Mouse (Mus musculus) ES-Bruce4 (cell line): ENCODE measurements around the gene Mitf. TPM values are rescaled to one million over a fixed set of nuclear protein-coding genes. Genes with fewer than 3 reads are reported as not detected.

Source experiments
- H3K27ac ChIP-seq: 2 replicates; pipeline ENCODE4 v1.5.1; 2012; ENCODE audit warnings: low read length, inconsistent platforms; ENCODE audit not compliant: insufficient read depth
- H3K27me3 ChIP-seq: 2 replicates; pipeline ENCODE4 v1.6.1; 2012; ENCODE audit warnings: mild to moderate bottlenecking, low read length, inconsistent platforms; ENCODE audit not compliant: control insufficient read depth, poor library complexity, insufficient read depth, severe bottlenecking
- H3K36me3 ChIP-seq: 2 replicates; pipeline ENCODE4 v1.6.1; 2012; ENCODE audit warnings: inconsistent platforms, mild to moderate bottlenecking, low read length, moderate library complexity; ENCODE audit not compliant: control insufficient read depth, poor library complexity, insufficient read depth, severe bottlenecking
- H3K4me1 ChIP-seq: one replicate; pipeline ENCODE4 v1.8.1; 2011; ENCODE audit warnings: low read length; ENCODE audit not compliant: control insufficient read depth, insufficient read depth
- H3K4me3 ChIP-seq: 2 replicates; pipeline ENCODE4 v1.5.1; 2011; ENCODE audit warnings: low read depth, mild to moderate bottlenecking, low read length
- H3K9ac ChIP-seq: 2 replicates; pipeline ENCODE4 v1.6.1; 2012; ENCODE audit warnings: low read depth, mild to moderate bottlenecking, inconsistent platforms; ENCODE audit not compliant: poor library complexity, severe bottlenecking
- H3K9me3 ChIP-seq: replicated peaks from 2 replicates; pipeline ENCODE4 v1.6.1; 2012; ENCODE audit warnings: mild to moderate bottlenecking, low read length, inconsistent platforms; ENCODE audit not compliant: control insufficient read depth, poor library complexity, insufficient read depth, severe bottlenecking
- CTCF ChIP-seq: IDR thresholded peaks from one replicate; pipeline ENCODE4 v1.8.1; 2011; ENCODE audit warnings: low read depth, low read length
- EP300 ChIP-seq: IDR thresholded peaks from 2 replicates; pipeline ENCODE4 v1.6.1; 2011; ENCODE audit warnings: low read depth, low read length; ENCODE audit not compliant: insufficient read depth
- POLR2A ChIP-seq: IDR thresholded peaks from one replicate; pipeline ENCODE4 v1.8.1; 2011; ENCODE audit warnings: low read length; ENCODE audit not compliant: insufficient read depth
- polyA plus RNA-seq: library from polyadenylated mRNA; stranded (reverse); fragments of >200 nt; gene quantifications from 2 replicates; pipeline ENCODE4 v1.2.4, GENCODE M21; 2011; ENCODE audit warnings: low read depth; ENCODE audit not compliant: missing spikeins, insufficient read depth, insufficient read length

The Mitf gene
- polyA plus RNA-seq, 1 experiment: 2.3 TPM

GRCm38 (mm10) chr6:98005566-98005965 lies 198.7 kb downstream of the Mitf start:
- Histone ChIP-seq H3K27ac (no peak overlapping the region), H3K4me1 (no peaks in the 10 kb centered on the region), H3K27me3 (no peaks in the 10 kb centered on the region), H3K9ac (no peak overlapping the region), H3K4me3 (no peak overlapping the region), H3K9me3 (no peaks in the 10 kb centered on the region), H3K36me3 (no peaks in the 10 kb centered on the region)
- TF ChIP-seq CTCF: peak; percentile 79
- no peak for TF ChIP-seq EP300

DNA sequence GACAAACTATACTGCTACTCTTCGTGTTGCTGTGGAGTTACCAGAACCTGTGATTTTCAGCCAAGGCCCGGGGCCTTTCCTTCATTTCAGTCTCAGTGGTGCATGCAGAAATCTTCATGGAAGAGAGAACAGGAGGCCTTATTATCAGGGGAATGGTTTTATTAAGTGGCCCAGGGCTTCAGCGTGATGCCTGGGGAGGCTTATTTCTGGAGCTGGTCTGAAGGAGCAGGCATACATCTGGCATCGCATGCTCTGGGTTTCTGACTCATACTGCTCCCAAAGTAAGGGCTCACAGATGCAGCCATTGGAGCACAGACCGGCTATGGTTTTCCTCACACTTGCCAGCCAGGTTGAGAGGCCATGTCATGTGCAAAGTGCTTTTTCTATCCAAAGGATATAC lies 208.2 kb downstream of the Mitf start:
- no peaks in the 10 kb centered on the region for H3K4me1 ChIP-seq
- H3K9ac ChIP-seq: no peak overlapping the region
- no peak for TF ChIP-seq CTCF
- no peak for TF ChIP-seq EP300
- TF ChIP-seq POLR2A: no peak
- H3K4me3 ChIP-seq: no peak overlapping the region
- H3K27me3 ChIP-seq: no peaks in the 10 kb centered on the region
- no peak overlapping the region for H3K27ac ChIP-seq
- H3K9me3 ChIP-seq: no peaks in the 10 kb centered on the region
- H3K36me3 ChIP-seq: no peaks in the 10 kb centered on the region

GRCm38 (mm10) chr6:98015819-98016218 lies 209.0 kb downstream of the Mitf start:
- Histone ChIP-seq H3K27ac (no peak overlapping the region), H3K4me3 (no peak overlapping the region), H3K9ac (no peak overlapping the region), H3K27me3 (no peaks in the 10 kb centered on the region), H3K9me3 (no peaks in the 10 kb centered on the region), H3K36me3 (no peaks in the 10 kb centered on the region), H3K4me1 (no peaks in the 10 kb centered on the region)
- no peak for TF ChIP-seq EP300
- no peak for TF ChIP-seq POLR2A
- no peak for TF ChIP-seq CTCF

GRCm38 (mm10) chr6:98023876-98024275 lies 217.0 kb downstream of the Mitf start:
- TF ChIP-seq EP300: no peak
- TF ChIP-seq POLR2A: no peak
- TF ChIP-seq CTCF: no peak
- Histone ChIP-seq H3K9ac (no peak overlapping the region), H3K9me3 (no peaks in the 10 kb centered on the region), H3K27ac (no peak overlapping the region), H3K36me3 (no peaks in the 10 kb centered on the region), H3K4me1 (no peaks in the 10 kb centered on the region), H3K27me3 (no peaks in the 10 kb centered on the region), H3K4me3 (no peak overlapping the region)

- peaks cover 1% of the 10 kb centered on the region; the same call in 1 of the 2 replicates for H3K27me3 ChIP-seq
- no peak overlapping the region for H3K27ac ChIP-seq
- H3K36me3 ChIP-seq: no peaks in the 10 kb centered on the region
- no peaks in the 10 kb centered on the region for H3K9me3 ChIP-seq
- no peak overlapping the region for H3K9ac ChIP-seq
- TF ChIP-seq CTCF: no peak
- TF ChIP-seq EP300: no peak
- no peak for TF ChIP-seq POLR2A
- no peak overlapping the region for H3K4me3 ChIP-seq
- no peaks in the 10 kb centered on the region for H3K4me1 ChIP-seq
Measured at GRCm38 (mm10) chr6:98038513-98038912, 231.7 kb downstream of the Mitf start.

GRCm38 (mm10) chr6:98041795-98042194 lies 234.9 kb downstream of the Mitf start:
- Histone ChIP-seq H3K27me3 (peaks cover 1% of the 10 kb centered on the region; the same call in 1 of the 2 replicates), H3K9ac (no peak overlapping the region), H3K4me1 (no peaks in the 10 kb centered on the region), H3K9me3 (no peaks in the 10 kb centered on the region; the same call in 1 of the 2 replicates), H3K36me3 (no peaks in the 10 kb centered on the region), H3K4me3 (no peak overlapping the region), H3K27ac (no peak overlapping the region)
- no peak for TF ChIP-seq EP300
- no peak for TF ChIP-seq CTCF
- no peak for TF ChIP-seq POLR2A
